Mouse (Mus musculus) stomach, postnatal 0 days (tissue): Measurements from ENCODE around the gene Parl.

ENCODE experiments used
- CTCF ChIP-seq: IDR thresholded peaks from 2 replicates; pipeline ENCODE4 v1.5.1; 2016; ENCODE audit warnings: antibody characterized with exemption, low read depth, mild to moderate bottlenecking, moderate library complexity
- EP300 ChIP-seq: optimal IDR thresholded peaks from 2 replicates; pipeline ENCODE3; 2016; ENCODE audit warnings: antibody characterized with exemption

DNA sequence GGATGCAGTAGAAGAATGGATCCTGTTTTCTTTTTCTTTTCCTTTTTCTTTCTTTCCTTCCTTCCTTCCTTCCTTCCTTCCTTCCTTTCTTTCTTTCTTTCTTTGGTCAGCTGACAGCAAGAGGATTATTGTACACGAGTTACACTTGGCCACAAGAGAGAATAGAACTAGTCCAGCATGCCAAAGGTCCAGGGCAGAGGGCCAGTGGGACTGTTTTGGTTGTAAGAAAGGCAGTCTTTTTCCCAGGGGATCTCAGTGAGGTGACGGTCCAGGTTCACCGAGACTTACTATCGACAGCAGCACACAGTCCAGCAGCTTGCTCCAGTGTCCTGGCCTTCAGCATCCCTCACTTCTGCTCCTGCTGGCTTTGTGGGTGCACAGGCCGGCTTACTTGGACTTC, 26.1 kb upstream of the Parl start:
- TF ChIP-seq EP300 (no peak), CTCF (no peak)
